Mouse (Mus musculus) telencephalon, adult 2 months (tissue): ENCODE measurements around the gene Pycr1.

Source experiments
- DNase-seq: peaks from one replicate; pipeline ENCODE4 v3.0.0-alpha.2; 2011; ENCODE audit warnings: low read depth, low spot score

Gene Pycr1

DNA sequence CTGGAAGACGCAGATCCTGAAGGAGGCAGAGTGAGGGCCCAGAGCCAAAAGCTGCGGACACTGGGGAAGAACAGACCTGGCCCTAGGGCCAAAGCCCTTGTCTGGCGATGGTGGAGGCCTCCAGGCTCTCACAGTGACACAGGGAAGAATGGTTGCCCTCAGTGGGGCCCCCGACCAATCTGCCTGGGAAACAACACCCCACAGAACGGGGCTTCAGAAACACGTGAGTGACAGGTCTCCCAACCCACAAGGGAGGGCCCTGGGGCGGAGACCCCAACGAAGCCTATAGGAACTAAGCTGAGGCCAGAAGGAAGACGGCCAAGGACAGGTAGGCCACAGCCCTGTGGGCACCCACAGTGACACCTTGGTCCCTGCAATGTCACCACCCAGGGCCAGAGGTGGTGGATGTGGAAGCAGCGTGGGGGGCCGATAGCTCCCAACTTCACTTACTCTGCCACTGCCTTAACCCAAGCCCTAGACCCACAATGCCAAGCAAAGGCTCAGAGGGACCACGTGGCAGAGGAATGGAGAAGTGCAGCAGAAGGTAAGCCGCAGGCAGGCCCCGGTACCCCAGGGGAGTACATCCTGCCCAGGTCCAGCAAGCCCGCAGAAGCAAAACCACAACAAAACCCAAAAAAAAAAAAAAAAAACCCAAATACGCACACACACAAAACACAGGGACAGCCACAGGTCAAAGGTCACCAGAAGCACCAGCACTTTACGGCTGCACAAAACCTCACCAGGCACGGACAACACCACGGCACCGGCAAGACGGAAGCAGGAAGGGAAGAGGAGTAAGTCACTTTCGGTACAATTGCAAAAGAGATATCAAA, 15.9 kb downstream of the Pycr1 start:
- no peak for DNase-seq

DNA sequence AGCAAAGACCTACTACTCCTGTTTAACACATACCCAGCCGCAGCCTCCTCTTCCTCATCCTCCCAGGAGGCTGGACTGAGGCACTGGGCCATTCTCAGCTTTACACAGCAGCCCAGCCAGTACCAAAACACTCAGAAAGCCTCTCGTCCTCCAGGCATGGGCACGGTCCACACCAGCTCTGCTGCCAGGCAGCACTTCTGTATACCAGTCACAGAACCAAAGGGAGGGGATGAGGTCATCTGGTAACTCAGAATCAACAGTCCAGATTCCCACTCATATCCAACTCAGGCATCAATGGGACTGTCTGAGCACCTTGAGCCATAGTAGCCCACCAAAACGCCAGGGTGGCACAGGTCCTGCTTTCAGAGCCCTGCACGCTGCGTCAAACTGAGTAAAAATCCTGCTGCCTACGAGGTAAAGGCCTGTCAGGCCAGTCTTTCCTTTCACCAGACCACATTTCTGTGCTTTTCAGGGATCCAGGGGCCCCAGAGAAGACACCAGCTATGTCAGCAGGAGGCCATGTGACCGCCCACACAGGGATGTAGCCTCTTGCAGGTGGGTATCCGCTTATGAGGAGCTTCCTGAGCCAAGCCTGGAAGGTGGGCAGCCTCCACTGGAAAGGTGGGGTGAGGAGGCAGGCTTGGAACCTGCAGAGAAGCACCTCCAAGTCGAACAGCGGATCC, 16.6 kb downstream of the Pycr1 start:
- no peak for DNase-seq

DNA sequence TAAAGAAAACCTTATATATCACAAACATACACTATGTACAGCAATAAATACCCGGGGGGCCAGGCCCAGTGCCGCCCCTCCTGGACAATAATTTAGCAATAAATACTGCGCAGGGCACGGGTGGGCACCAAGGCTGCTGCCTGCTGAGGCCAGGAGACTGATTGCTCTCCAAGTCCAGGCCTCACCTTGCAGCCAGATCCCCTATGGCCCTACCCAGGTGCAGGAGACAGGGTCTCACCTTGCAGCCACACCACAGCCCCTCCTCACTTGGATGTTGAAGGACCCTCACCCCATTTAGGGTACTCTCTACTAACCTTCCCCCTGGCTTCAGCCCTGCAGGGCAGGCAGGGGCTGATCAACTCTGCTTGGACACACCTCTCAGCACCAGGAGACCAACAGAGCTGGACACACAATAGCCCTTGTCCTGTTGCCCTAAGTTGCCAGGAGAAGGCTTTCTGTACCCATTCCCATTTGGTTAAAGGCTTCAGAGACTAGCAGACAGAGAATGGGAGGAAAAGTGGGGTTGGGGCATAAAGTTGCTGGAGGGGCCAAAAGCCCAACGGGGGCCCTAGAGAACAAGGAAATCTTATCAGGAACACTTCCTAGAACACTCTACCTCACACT, 18.3 kb downstream of the Pycr1 start, which contains the start of gene Sirt7:
TSS of gene Sirt7 (minus strand) at position 89 of the 624 bp plus-strand sequence.
- DNase-seq = no peak

DNA sequence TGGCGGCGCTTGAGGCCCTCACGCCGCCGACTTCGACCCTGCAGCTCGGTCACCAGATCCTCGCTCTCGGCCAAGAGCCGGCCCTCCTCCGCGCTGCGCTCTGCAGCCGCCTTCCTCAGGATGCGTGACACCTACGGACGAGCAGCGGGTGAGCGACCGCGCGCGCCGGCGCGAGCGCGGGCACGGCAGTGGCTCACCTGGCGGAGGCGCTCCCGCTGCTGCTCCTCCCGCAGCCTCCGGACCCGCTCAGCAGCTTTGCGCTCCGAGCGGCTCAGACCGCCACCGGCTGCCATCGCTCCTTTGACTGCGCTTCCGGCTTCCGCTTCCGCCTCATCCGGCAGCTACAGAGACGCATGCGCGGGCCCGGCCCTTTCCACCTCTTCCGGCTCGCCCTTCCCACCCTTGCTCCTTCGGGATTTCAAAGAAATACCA, 18.9 kb downstream of the Pycr1 start:
- DNase-seq = peak; percentile 79

DNA sequence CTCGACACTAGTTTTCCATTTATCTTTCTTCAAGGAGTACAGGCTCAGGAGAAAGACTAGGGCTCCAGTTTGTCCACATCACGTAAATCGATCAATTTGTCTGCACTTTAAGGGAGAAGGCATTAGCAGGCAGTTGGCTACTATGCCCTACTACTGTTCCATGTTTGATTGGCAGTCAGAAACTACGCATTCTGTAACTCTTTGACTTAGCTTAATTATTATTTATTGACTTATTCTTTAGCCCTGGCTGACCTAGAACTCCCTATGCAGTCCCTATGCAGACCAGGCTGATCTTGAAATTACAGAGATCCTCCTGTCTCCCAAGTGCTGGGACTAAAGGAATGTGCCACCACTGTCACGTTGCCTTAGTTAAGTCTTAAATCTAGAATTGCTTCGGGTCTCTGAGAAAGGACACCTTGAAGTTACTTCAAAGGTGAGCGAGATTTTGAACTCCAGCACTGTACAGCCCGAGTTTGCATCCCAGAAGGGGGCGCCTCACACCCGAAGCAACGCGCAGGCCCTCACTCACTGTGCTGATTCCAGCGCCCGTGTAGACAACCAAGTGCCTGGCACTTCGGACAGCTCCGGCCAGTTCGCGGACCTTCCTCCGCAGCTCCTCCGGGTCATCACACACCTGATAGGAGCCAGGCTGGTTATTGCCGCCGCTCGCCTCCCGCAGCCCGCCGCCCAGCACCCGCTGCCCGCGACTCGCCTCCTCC, 19.4 kb downstream of the Pycr1 start:
- DNase-seq = no peak

DNA sequence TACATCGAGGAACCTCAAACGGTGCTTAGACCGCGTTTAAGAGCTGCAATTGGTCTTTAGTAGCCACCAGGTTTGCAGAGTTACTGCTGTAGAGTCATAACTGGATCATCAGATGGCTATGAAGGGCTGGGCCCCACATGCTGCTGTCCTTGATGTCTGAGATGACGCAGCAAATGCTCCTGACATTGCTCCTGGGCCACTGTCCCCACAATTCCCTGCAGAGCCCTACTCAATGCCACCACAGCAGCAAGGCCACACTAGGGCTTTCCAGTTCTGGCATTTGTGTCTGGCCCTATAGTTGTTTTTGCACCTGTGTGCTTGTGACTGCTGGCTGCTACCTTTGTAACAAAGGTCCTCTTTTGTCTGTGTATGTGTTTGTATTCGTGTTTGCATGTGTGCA, 20.8 kb downstream of the Pycr1 start:
- no peak for DNase-seq

DNA sequence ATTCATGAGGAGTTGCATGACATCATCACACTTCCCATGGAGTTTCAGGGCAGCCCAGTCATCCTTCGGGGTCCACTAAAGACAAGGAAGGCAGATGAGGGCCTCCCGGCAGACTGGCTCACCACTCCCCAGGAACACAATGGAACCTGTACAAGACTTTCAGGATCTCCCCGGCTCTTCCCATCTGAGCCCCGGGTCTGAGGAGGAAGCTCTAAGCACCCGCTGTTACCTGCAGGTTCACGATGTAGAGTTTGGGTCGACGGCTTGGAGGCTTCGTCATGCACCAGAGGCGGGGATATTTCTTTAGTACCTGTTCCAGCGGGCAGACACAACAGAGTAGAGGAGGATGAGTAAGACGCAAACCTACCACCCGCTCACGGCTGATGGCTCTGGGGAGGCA, 23.4 kb downstream of the Pycr1 start:
- DNase-seq = no peak

DNA sequence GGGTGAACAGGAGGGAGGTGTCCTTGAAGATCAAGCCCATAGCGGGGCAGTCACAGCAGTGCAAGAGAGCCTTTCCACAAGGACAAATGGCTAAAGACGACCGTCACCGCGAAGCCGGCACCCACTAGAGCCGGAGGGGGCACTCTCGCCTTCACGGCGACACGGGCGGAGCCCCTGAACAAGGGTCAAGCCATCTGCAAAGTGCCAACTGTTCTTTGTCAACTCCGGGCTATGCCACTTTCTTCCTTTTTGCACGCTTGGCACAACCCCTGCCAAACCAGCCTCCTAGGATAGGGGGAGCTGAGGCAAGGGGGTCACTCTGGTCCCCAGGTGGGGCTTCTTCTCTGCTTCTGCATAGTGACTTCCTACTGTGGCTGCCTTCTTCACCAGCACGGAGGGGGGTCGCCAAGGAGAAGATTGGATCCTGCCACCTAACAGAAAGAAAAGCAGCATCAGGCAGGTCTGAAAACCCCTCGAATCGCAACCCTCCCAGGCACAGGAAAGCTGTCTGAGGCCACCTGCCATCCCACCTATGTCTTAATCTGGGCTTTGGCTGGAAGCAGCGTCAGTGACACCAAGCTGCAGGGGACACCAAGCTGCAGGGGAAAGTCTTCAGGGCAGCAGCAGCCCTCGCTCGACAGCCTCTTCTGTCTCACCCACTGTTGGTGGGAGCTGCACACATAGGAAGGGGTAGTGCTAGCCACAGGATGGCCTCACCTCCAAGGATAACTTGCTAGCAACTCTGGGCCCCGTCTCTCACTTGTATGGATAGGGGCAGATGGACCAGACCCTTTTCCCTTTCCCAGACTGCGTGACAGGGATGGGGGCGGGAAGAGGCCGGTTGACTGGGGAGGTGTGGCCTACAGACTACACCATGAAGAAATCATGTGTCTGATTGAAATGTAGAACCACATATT, 24.7 kb downstream of the Pycr1 start:
- no peak for DNase-seq

DNA sequence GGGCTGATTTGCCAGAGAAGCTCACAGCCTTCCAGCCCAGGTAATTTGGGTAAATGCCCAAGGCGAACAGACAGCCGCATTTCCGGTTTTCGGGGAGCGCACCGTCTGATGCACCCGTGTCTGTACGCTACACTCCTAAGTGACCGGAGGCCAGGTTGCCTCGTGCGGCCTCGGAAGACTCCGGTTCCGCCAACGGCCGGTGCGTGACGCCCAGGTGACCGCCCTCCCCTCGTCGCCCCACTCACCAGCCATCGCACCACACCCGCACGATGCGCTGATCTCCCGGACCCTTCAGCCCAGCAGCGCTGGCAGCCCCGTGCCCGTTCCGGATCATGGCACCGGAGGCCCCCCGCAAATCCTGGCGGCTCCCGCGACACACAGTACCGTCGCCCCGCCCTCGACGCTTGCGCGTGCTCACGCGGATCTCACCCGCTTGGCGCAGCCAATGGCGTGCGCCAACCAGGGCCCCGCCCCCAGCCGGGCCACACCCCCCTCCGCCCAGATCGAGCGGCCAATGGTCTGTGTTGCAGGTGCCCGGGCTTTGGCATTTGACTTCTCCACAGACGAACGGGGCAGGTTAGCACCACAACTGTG, 26.0 kb downstream of the Pycr1 start, which contains the start of gene Pcyt2:
TSS of gene Pcyt2 (minus strand) at position 418 of the 594 bp plus-strand sequence.
- DNase-seq = peak; percentile 78

DNA sequence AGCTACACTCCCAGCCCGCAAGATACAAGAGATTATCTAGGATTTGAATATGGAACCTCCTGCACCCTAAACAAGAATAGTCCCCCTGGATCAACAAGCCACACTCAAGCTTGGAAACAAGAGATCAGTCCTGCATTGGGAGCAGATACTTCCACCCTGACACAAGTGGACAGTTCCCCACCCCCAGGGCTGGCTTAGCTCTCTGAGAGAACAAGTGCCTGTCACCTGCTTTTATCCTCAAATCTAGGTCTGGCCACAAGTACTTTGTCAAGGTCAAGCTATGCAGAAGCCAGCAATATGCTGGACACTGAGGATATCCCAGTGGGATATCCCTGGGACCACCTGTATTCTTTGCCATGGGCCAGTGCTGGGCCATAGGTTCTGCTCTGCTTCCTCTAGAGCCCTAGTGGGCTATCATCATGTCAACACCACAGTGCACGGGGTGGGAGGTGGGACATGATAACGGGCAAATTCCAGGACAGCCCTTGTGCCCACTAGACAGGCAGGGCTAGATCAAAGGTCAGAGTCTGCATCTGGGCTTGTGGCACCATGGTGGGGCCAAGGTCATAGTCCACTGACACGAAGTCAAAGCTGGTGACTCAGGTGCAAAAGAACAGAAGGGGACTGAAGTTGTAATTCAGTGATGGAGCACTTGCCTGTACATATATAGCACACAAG, 26.8 kb downstream of the Pycr1 start:
- no peak for DNase-seq

DNA sequence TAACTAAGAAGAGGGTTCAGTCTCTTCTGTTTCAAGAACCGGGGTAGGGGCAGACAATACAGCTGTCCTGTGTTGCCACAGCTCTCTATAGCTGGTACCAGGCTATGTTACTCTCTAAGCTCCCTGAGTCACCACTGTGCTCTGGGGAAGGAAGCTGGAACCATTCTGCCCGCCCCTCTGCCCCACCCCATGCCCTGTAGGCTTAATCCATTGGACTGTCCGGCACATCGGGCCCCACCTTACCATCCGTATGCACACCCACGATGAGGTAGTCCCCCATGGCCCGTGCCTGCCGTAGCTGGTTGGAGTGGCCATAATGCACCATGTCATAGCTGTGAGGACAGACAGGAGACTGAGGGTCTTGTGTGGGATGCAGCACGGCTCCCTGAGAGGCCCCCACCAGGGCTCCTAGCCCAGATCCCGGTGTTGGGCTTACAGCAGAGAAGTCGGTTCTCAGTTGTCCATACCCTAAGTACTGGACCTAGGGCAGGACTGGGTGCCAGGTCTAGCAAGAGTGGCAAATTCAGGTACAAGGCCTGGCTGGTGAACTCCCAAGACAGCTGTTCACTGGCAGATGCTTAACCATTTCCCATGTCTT, 27.9 kb downstream of the Pycr1 start:
- no peak for DNase-seq

DNA sequence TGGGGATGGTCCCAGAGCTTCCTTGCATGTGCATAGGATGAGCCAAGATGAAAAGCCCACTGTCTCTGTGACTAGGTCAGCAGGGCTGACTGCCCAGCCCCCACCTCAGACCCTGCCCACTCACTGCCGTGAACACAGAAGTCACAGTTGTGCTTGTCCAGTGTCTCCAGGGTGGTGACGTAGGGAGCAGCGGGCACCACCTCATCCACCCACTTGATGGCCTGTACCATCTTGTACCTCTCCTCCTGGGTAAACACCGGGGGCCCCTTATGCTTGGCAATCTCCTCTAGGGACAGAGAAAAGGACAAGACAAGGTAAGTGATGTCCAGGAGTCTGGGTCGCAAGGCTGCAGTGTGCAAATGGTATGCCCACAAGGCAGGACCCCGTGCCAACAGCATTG, 28.4 kb downstream of the Pycr1 start:
- no peak for DNase-seq

DNA sequence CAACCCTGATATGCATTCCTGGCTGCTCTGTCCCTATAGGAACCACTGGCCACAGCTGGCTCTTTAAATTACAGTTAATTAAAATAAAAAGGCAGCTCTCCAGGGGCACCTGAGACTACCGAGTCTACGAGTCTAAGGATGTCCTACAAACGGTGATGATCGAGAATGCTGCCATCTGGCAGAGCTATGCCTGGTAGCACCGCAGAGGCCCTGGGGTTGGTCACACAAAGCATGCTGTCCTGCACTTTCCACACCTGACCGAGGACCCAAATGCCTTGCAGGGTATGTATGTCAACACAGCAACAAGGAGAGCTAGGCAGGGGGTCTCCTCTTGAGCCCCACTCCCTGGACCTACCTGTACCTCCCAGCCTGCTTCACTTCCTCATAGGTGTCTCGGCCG, 29.6 kb downstream of the Pycr1 start:
- DNase-seq = no peak

DNA sequence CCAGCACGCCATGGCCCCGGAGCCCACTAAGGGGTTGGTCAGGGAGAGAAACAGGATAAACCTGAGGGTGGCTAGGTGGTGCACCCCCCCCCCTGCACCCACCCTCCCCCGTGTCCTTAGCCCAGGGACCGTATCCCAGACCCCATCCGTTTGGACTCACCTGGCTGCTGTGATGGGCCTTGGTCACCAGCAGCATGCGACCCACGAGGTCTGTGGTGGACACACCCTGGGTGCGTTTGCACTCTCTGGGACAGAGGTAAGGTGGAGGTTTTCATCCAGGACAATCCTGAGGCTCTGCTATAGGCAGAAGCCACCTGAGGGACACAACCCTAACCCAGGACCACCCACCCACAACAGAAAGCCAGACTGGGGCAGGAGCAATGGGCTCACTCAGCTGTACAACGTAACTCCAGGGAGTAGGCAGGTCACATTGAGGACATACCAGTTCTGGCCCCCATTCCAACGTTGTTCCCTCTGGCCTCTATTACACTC, 30.0 kb downstream of the Pycr1 start:
- no peak for DNase-seq

DNA sequence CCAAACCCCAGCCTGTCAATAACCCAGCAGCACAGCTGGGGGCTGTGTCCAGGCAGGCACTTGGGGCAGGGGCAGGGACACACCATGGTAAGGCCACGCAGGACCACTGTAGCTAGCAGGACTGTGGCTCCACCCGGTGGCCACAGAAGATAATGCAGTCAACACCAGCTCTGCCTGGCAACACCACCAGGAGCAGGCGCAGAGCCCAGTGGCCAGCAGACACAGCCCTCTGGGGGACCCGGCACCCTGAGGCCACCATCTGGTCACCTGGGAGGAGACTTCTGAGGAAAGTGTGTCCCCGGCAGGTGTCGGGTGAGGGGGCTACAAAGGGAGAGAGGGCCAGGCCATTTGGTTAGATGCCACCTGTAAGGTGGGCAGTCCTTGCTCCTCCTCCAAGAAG, 30.8 kb downstream of the Pycr1 start:
- no peak for DNase-seq

DNA sequence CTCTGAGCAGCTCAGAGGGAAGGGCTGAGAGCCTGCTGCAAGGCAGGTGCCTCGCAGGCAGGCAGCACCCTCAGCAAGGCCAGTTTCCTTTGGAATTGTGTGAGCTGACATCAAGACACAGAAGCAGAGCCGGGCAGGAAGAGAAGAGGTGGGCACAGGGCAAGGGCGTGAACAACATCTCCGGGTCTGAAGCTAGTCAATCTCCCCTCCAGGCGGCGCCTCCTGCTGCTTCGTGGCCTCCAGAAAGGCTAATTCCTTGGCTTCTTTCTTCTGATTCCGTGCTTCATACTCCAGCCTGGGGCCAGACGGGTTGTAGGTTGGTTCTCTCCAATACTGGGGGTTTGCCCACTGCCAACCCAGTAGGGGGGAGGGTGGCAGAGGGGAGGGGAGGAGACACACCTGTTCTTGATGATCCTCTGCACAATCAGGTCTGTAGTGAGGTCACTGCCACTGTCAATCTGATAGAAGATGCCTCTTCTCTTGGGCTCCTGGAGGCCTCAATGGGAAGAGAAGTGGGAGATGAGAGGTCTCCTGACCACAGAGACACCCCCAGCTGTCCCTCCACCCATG, 33.0 kb downstream of the Pycr1 start:
- DNase-seq = no peak

DNA sequence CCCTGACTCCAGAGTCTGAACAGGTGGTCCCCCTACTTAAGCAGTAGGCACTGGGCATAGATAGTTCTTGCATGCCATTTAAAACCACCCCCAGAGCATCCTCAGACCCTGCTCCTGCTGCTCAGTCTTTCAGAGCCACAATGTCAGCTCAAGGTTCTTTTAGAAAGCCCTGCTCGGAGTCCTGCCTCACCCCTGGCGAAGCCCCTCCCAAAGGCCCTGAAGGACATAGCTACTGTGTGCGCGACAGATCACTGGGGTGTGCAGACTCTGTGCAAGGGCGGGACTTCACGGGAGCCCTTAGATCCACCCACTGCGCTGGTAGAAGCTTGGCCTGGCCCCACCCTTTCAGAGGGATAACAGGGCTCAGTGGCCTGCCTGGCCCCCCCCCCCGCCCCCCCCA, 34.3 kb downstream of the Pycr1 start:
- no peak for DNase-seq

DNA sequence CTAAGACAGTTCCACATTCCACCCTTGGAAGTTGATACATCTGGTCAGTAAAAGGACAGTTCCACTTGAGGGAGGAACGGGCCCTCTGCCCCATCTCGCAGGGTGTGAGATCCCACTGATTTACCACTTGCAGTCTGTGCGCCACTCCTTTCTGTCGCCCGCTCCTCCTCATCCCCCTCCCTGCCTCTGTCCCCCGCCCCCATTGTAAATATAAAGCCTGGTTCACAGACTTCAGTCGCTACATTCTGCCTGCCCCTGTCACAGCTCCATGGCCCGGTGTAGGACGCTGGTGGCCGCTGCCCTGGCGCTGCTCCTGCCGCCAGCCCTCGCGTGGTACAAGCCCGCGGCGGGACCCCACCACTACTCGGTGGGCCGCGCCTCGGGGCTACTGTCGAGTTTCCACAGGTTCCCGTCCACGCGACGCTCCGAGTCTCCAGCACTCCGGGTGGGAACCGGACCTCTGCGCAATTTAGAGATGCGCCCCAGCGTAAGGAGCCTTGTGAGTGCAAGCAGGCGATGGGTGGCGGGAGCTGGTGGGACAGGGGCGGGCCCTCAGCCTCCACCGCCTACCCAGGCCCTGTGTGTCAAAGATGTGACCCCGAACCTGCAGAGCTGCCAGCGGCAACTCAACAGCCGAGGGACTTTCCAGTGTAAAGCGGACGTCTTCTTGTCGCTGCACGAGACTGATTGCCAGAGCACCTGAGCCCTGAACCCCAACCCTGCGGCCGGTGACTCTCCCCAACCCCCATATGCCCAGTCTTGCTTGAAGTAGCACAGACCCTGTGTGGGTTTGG, 35.1 kb downstream of the Pycr1 start, which contains the start of gene Npb:
TSS of gene Npb (plus strand) at position 237 of the 794 bp plus-strand sequence.
- no peak for DNase-seq
